Mouse (Mus musculus) urinary bladder, adult 18-20 months (tissue): ENCODE results near the gene Asb18.
A peak's percentile ranks its signal among the peaks of the same experiment; 100 is the strongest.

ENCODE experiments used
- DNase-seq, 2 experiments: peaks; one replicate each; pipeline ENCODE4 v3.0.0; 2022; ENCODE audit warnings: low spot score in 2 of 2, mixed read lengths in 2 of 2

Asb18 gene

DNA sequence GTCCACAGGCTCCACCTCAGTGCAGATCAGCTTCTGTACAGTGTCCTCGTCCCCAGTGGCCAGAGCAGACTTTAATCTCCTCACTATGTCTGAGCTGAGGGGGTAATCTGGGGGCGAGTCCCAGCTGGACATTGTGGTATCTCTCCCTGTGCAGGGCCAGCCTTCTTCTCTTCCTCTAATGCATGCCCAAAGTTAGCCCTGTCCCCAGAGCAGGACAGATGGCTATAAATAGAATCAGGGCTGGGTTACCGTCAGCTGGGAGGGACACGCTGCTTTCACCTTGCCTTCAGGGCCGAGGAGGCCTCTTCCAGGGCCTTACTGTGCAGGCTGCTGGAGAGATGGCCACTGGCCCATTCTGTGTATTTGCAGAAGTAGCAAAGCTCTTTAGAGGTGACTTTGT is at the start of gene Asb18:
Gene Asb18, minus strand, starts transcription at position 221 of the 400 bp plus-strand sequence.
- no peak for DNase-seq

DNA sequence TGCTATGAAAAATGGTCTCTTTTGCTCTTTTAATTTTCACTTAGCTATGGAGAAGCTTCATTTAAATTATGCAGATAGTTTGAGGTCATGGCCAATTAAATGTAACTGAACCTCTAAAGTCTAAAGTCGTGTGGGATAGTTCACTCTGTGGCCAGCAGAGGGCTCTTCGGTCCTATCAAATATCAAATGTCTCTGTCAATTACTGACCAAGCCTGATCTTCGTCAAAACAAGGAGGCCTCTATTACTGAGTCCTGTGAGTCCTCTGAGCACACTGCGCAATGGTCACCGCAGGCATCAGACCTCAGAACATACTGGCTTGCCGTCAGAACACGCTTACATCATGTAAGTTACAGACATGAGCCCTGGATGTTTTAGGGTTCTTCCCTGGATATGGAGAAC is 46.1 kb upstream of the Asb18 start:
- peak; percentile 43 to 49 for DNase-seq

DNA sequence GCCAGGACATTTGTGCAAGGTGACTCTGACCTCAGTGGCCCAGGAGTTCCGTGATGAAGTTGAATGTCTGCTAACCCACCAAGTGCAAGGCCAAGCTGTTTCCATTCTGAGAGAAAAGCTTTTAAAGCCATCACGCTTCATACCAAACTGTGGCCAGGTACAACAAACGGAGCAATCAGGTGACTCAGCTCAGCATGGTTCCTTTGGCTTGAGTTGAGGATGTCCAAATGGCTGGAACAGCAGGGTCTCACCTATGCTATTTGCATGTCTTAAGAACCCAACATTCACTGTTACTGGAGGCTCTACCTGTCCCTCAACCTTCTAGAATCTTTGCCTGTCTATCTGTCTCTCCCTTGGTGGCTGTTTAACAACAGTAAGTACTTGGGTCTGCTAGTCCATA is 45.6 kb upstream of the Asb18 start:
- no peak for DNase-seq

DNA sequence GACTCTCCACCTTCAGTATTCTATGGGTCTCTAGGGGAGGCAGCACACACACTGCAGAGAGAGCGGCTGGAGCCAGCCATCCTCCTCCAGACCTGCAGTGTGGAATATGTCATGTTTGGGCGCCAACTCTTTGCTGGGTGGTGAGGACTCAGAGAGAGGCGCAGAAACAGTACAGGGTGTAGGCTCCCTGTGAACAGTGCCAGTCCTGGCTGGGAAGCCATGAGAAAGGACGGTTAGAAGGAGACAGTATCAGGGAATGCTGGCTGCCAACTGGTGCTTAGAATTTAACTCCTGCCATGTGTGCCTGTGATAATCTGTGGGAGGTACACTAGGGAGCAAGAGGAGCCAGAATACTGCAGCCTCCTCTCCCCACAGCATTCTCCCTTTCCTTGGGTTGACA is 40.5 kb upstream of the Asb18 start:
- DNase-seq, result no peak

DNA sequence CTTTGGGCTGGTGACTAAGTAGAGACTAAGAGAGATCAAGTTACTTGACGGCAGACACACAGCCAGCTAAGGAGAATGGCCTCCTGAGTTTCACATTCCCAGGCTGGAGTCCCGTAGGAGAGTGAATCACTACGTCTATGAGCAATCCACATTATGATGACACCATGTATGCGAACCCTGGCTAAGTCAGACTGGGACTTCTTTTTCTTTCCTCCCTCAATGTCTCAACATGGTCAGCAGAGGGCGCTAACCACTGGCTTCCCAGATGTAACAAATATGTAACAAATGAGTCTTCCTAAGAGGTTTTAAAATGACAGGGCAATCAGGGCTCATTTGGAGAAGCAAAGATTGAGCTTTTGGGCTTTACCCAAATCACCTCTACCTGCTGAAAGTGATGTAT is 36.9 kb upstream of the Asb18 start:
- peak in 1 of 2 experiments; percentile 15 for DNase-seq

DNA sequence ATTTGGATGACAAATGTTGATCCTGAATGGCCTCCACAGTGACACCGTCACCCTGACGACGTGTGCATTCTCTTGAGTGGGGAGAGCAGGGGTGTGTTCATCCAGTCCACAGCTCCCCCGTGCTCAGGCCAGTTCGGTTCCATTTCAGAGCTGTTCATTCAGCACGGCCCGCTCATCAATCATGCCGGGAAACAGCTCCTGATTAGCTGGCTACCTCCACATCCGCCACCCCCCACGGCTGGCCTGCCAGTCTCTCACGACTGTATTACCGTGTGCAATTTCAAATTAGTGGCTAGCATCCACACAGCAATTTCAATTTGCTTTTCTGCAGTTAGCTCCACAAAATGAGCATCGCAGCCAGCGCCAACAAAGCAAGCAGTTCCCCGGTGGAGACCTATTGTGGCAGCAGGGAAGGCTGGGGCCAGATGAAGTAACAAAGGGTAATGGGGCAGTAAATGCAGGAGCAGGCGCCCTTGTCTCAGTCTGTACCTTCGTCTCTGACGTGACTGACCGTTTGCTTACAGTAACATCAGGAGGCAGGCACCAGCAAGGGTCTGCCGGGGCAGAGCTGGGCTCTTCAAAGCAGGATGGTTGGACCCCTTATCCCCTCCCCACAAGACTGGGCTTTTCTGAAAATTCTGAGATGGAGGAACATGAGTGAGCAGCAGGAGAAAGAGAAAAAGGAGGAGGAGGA is 35.7 kb upstream of the Asb18 start:
- no peak for DNase-seq

DNA sequence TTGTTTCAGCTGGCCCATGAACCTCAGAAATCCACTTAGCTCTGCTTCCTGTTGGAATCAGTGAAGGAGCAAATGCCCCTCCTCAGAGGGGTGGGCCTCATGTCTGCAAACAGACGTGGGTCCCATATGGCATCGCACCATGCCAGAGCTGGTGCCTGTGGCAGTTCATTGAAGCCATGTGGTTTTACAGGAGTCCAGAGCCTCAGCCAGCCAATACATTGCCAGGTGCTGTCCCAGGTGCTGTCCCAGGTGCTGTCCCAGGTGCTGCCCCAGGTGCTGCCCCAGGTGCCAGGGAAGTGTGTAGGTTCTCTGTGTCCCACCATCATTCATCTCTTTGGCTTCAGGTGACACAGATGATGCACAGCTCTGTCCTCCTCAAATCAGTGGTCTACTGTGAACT is 13.8 kb upstream of the Asb18 start:
- no peak for DNase-seq

DNA sequence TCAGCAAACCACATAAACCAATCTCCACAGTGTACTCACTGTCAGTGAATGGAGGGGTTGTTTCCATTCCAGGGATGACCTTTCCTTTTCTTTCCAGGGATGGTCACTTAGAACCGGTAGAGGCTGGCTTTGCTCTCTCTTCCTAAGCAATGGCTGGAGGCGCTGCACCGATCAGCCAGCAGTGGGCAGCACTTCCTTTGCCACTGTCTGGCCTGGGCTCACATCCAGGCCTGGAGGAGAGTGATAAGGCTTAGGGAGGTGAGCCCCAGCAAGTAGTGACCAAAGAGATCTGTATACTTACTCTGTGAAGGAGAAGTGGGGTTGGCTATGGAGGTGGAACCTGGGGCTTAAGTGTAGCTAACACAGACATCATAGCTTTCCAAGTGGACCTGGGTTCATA is 12.5 kb upstream of the Asb18 start:
- DNase-seq, result peak in 1 of 2 experiments; percentile 7

DNA sequence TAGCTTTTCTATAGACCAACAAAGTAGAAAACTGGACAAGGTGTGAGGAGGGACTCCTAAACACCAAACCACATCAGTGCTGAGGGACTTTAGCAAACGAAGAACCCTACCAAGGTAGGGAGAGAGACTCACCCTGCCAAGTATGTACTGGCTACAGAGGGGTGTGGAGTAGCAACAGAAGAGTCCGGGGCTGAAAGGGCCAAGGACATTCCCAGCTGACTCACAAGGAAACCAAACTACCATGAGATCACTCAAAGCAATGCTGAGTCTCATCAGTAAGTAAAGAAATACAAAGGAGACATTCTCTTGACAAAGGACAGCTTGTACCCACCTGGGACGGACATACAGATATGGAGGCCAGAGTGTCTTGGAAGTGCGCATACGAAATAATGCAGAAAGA is 5.9 kb upstream of the Asb18 start:
- no peak for DNase-seq

DNA sequence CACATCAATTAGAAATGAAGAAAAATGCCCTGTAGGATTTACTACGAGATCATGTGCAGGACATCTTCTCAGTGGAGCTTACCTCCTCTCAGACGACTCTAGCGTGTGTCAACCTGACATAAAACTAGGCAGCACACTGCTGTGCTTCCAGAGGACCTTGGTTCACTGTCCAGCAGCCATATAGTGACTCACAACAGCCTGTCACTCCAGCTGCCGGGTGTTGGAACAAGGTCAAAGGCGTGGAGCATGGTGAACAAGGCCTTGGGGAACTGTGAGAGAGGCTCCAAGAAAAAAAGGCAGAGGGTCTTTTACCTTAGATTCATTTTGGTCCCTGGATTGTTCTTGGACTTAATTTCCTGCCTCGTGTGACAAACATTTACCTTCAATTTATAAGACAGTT is 3.6 kb upstream of the Asb18 start:
- DNase-seq, result no peak

DNA sequence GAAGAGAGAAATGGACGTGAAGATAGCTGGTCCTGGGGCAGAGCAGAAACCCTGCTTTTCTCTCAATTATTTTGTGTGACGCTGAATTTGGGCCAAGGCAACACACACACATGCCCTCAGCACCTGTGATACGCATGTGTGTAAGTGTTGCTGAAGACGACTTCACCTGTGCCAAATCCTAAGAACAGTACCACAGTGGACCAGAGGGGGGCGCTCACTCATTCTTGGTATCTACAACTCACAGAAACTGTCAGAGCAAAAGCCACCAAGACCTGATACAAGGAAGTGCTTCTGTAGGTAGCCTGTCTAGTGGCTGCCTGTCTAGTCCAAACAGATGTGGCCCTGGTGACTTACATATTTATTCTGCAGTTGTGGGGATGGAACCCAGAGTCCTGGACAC is 1.2 kb downstream of the Asb18 start:
- no peak for DNase-seq

DNA sequence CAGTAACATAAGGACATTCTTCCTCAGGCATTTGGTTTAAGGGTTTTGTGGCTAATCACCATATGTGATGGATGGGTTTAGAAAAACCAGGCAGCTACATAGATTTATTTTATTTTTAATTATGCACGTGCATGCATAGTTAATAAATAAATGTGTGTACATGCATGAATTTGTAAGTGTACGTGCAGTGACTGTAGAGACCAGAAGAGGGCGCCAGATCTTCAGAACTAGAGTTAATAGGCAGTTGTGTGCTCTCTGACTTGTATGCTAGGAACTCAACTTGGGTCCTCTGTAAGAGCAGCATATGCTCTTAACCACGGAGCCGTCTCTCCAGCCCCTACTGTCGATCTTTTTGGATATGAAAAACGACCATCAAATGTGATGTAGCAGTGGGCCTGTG is 1.6 kb downstream of the Asb18 start:
- DNase-seq, result no peak

DNA sequence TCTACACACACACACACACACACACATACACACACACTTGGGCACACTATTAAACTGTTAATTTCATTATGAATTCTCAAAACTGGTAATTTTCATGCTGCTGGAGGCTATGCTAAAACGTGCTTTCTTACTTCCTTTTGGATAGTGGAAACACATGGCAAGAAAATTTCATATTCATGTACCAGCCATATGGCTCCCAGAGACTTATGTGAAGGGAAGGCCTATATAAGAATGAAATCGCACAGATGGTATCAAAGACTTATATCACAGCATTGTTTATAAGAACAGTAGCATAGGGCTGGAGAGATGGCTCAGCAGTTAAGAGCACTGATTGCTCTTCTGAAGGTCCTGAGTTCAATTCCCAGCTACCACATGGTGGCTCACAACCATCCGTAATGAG is 2.3 kb downstream of the Asb18 start:
- DNase-seq, result no peak

DNA sequence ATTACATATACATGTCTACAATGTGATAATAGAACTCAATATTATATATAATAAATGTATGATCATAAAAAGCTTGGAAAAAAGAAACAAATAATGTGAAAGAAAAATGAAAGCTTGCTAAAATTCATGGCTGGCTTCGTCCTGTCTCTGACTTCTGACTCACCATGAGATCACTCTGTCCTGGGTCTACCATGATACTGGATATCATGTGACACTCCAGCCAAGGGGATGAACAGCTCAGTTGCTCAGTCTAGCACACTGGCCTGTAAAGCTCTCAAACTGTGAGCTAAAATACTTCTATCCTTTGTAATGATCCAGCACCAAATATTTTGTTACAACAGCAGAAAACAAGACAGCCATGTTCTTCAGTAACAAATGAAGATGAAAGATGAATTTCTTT is 4.4 kb downstream of the Asb18 start:
- no peak for DNase-seq

DNA sequence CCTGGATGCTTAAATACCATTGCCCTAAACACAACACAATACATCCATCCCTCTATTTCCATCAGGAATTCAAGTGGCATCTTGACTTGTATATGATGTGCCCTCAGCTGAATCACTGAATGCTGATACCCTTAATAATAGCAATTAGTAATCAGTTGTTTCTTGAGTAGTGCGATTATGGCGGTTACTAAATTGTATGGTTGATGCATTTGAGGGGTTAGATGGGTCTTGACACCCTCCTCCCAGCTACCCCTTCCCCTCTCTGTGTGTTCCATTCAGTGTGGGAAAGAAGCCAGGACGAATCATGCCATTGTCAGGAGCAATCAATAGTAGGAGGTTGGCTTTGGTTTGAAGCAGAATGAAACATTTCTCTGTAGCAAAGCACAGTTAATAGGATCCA is 5.3 kb downstream of the Asb18 start:
- no peak for DNase-seq

DNA sequence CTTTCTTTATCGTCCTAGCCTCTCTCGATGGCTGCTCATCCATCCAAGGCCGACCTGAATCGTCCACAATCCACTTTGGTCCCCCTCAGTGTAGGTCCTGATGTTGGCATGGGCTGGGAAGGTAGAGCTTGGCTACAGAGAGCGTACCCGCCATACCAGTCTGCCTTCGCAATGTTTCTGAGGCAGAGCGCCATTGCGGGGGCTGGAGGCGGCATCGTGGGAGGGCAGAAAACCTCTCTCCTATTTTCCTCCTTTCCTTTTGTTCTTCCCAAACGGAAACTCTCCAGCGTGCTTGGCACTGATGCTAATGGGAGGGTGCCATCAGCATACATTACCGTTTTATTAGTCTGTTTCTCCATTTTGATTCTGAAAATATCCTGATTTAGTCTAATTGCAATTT is 7.8 kb downstream of the Asb18 start:
- DNase-seq, result no peak

DNA sequence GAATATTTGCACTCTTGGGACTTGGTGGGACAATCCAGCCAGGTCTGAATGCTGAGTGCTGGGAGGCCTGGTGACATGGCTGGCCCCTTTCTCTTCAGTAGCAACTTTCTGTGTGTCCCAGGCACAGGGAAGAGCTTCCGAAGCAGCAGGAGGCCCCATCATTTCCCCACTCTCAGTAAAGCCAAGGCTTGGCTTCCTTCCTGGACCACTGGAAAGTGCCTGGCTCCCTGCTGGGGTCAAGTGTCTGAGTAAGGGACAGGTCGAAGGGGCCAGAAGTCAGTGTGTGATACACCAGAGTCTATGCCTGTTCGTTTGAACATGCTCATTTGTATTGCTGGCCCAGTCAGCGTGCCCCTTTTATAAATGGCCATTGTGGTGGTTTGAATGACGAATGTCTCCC is 13.5 kb downstream of the Asb18 start:
- DNase-seq, result no peak

DNA sequence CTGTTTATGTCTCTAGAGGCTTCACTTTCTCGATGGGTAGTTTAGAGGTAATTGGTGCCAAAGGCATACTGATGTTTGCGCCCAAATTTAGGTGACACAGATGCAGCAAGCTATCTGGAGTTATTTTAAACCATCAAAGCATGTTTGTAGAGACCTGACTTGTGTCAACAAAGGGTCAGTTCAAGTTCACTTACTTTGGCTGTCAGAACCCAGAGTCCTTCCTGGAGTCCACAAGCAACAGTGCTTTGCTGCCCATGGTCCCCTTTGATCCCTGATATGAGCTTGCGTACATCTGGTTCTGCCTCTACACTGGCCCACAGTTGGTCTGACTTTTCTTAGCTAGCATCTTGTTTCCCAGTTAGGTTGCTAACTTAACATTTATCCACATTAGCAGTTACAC is 14.6 kb downstream of the Asb18 start:
- DNase-seq, result no peak

DNA sequence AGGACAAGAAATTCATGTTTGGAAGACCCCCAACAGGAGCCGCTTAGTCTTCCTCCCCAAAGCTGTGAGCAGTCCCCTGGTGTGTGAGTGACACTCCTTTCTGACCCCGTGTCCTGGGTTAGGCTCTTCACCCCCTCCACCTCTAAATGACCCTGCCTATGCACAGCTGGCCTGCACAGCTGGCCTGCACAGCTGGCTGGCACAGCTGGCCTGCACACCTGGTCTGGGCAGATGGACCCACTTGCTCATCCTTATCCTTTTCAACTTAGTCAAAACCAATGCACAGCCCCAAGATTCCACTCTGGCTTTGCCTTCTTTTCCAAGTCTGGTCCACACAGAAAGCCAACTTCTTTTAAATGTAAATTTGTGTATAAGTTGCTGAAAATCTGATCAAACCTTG is 15.8 kb downstream of the Asb18 start:
- no peak for DNase-seq

DNA sequence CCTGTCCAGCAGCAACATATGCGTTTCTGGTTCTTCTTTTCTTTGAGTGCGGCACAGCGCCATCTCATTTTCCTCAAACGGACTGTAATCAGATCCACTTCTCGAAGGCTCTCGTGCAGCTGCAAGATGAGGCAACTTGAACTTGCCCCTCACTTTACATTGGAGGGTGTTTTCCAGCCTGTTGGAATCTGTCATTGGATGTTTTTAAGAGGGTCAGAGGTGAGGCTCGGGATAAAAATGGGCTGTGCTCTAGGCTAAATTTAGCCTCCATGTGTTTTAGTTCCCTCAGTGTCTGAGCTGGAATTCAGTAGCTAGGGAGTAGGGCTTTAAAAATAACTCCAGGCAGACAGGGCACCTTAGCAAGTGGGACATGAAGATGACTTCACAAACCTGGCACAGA is 16.4 kb downstream of the Asb18 start:
- no peak for DNase-seq

DNA sequence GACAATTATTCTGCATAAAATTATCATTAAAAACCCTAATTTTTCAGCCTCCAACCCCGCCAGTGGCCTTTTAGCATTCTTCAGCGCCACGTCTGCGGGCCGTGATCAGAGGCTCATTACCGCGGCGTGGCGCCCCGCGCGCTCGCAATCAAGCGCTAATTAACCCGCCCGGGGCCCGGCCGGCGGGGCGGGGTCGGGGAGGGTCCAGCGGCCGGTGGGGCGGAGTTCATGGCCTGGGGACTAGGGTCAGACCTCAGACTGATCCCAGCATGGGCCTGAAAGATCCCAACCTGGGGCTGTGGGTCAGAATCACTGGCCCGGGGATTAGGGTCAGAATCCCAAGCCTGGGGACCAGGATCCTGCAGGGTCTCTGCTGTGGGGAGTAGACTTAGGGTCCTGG is 22.2 kb downstream of the Asb18 start:
- no peak for DNase-seq

DNA sequence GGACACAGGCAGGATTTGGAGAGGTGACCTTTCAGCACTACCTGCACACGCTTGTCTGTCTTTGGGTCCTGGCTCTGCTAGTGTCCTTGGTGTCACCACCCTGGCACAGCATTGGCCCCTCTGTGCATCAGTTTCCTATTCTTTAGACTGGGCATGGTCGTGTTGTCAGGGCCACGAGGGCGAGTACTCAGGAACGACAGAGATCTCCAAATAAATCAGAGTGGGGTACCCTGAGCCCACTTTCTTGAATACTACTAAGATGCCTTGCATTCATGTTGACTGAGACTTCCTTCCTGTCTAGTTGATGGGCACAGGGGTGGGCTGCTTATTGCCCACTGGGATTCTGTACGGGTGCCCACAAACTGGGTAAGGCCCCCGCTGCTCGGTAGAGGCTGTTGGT is 37.2 kb downstream of the Asb18 start:
- DNase-seq, result no peak

DNA sequence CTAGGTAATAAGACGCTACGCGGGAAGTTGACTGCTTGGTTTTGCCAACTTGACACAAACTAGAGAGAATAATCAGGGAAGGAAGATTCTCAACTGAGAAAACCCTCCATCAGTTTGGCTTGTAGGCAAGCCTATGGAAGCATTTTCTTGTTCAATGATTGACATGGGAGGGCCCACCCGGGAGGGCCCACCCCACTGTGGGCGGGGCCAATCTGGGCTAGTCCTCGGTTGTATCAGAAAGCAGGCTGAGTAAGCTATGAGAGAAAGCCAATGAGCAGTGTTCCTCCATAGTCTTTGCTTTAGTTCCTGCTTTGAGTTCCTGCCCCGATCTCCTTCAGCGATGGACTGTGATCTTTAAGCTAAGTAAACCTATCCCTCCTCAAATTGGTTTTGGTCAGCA is 38.1 kb downstream of the Asb18 start:
- no peak for DNase-seq

DNA sequence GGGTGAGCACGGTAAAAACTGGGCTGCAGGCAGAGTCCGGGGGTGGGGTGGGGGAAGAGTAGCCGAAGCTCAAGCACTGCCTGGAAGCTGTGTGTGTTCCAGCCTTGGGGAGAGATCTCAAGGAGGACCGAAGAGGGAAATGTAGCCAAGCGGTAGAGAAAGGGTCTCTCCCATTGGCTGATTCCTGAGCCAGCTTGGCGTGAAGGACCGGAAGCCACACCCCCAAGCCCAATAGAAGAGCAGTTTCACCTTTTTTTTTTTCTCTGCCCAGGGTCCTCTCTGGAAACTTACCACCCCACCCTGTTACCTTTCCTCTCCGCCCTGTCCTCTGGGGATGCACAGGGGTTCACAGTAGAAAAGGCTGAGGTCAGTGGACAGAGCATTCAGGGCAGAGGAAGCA is 39.9 kb downstream of the Asb18 start:
- DNase-seq, result no peak
